Mouse (Mus musculus) left cerebral cortex, postnatal 4 days (tissue): ENCODE measurements at regions not wholly inside any gene's neighbourhood (a gene's known extent, or its start where the extent isn't known, plus 50 kb on each side); places are given as distances from the start of the nearest gene placed in this dataset.

Source experiments
- DNase-seq: peaks from one replicate; pipeline ENCODE4 v3.0.0-alpha.2; 2022
- intact Hi-C: fragments of 180-260 bp; cut with DNase I; formaldehyde crosslinking; loops from one replicate; pipeline ENCODE4 v1.15.1; 2025

DNA sequence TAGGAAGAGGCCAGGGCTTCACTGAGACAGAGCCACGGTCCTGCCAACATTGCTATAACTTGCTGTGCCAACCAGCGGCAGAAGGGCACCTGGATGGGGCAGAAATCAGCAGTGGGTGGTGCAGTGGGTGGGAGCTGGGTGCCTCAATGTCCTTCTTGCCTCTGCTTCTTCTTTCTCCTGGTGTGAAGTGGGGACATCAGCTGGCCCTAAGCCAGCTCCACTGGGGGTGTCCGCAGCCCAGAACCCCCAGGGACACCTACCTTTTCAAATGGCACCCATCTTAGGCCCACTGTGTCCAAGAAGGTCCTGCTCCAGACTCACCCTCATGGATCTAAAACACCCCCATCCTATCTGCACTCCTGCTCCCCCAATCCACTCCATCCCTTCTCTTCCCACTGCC is 49.9 kb upstream of the Otos start:
- DNase-seq = no peak
- intact Hi-C loops = loop anchor here (5.0 kb wide), 1 partner anchor 139 kb away; no protein-coding TSS in a partner anchor
